In genomic region chr5:135478877-135479600, GRCm38 (mm10) we compare ENCODE assay signal across 16 mouse cellular contexts.
A peak's percentile ranks its signal among the peaks of the same experiment; 100 is the strongest.
DNase-seq lines count a peak whose midpoint lies in the region; ATAC-seq lines count a peak whose summit lies in the region.
"Had no signal": no experiment of that assay in that cellular context is flagged by ENCODE, and none has a peak within 500 bp of the region (broad histone marks: within the 10 kb centered on the region; RNA-seq: fewer than 3 reads in every experiment).

No protein-coding gene starts in this region.

- H3K36me3 ChIP-seq in heart, embryonic 15.5 days = no peaks in the 10 kb centered on the region
- H3K36me3 ChIP-seq in heart, embryonic 12.5 days = peaks cover 29% of the 10 kb centered on the region
- 0 out of 2 replicates have a peak, but pooled peaks cover 2% of the 10 kb centered on the region for H3K36me3 ChIP-seq in forebrain, embryonic 15.5 days

- DNase-seq in A20 (ENCODE audit: low read depth, low spot score) = peak; percentile 68
- no peak for DNase-seq in right cerebral cortex, adult 2 months (ENCODE audit: low spot score in 2 of 2)
- DNase-seq: cerebellum, postnatal 14 days; kidney, postnatal 25 days; right cerebral cortex, postnatal 14 days had no signal

- no peaks in the 10 kb centered on the region for H3K27me3 ChIP-seq in heart, embryonic 15.5 days
- H3K27me3 ChIP-seq in heart, embryonic 12.5 days (replicated peaks) = no peaks in the 10 kb centered on the region
- no peaks in the 10 kb centered on the region for H3K27me3 ChIP-seq in forebrain, embryonic 15.5 days
- H3K27me3 ChIP-seq: embryonic facial prominence, embryonic 12.5 days had no signal

- WGBS in heart, embryonic 15.5 days = 76% methylated on average over 12 of the region's 12 CpGs
- WGBS in heart, embryonic 12.5 days = 80% methylated on average over 12 of the region's 12 CpGs
- WGBS in forebrain, embryonic 15.5 days = 93% methylated on average over 12 of the region's 12 CpGs

- peaks cover 4% of the 10 kb centered on the region; the same call in 1 of the 2 replicates for H3K4me1 ChIP-seq in heart, embryonic 15.5 days (replicated peaks)
- peaks cover 5% of the 10 kb centered on the region for H3K4me1 ChIP-seq in heart, embryonic 12.5 days (replicated peaks)
- no peaks in the 10 kb centered on the region for H3K4me1 ChIP-seq in forebrain, embryonic 15.5 days
- H3K4me1 ChIP-seq: embryonic facial prominence, embryonic 12.5 days; forebrain, embryonic 10.5 days had no signal

- H3K4me3 ChIP-seq in heart, embryonic 15.5 days = no peak overlapping the region
- no peak overlapping the region for H3K4me3 ChIP-seq in heart, embryonic 12.5 days
- no peak overlapping the region for H3K4me3 ChIP-seq in forebrain, embryonic 15.5 days
- H3K4me3 ChIP-seq: embryonic facial prominence, embryonic 12.5 days; forebrain, embryonic 10.5 days; heart, embryonic 10.5 days; hindbrain, embryonic 10.5 days had no signal

- ATAC-seq in heart, embryonic 15.5 days (replicated peaks; ENCODE audit: insufficient number of reproducible peaks, insufficient read depth, low FRiP score, low read depth) = 0 out of 2 replicates have a peak, but pooled peaks have one; percentile 39
- no peak for ATAC-seq in heart, embryonic 12.5 days (ENCODE audit: insufficient number of reproducible peaks, low FRiP score)
- ATAC-seq in hematopoietic stem cell, adult 5-6 weeks (replicated peaks in 1 of 2; ENCODE audit: insufficient read depth in 1 of 2, low FRiP score in 2 of 2, low TSS enrichment in 1 of 2, low read depth in 1 of 2, poor library complexity in 2 of 2, severe bottlenecking in 2 of 2) = peak; percentile 66 to 77
- ATAC-seq in megakaryocyte progenitor cell, adult 5-6 weeks (replicated peaks; ENCODE audit: poor library complexity) = peak; percentile 83
- ATAC-seq in forebrain, embryonic 15.5 days (replicated peaks) = no peak
- no peak for ATAC-seq in activated CD4-positive, CD25-positive, alpha-beta regulatory T cell, adult 4 months
- ATAC-seq: intestine, postnatal 0 days had no signal

- H3K4me2 ChIP-seq in heart, embryonic 15.5 days = no peak overlapping the region
- no peak overlapping the region for H3K4me2 ChIP-seq in heart, embryonic 12.5 days
- H3K4me2 ChIP-seq in forebrain, embryonic 15.5 days (replicated peaks) = no peak overlapping the region
- H3K4me2 ChIP-seq: embryonic facial prominence, embryonic 12.5 days had no signal

- no peak overlapping the region for H3K27ac ChIP-seq in heart, embryonic 15.5 days
- no peak overlapping the region for H3K27ac ChIP-seq in heart, embryonic 12.5 days (ENCODE audit: poor library complexity, severe bottlenecking)
- H3K27ac ChIP-seq in forebrain, embryonic 15.5 days (replicated peaks) = no peak overlapping the region
- H3K27ac ChIP-seq: embryonic facial prominence, embryonic 12.5 days; forebrain, embryonic 10.5 days; heart, embryonic 10.5 days; hindbrain, embryonic 10.5 days had no signal

- no peaks in the 10 kb centered on the region for H3K9me3 ChIP-seq in heart, embryonic 15.5 days (replicated peaks)
- peaks cover 7% of the 10 kb centered on the region; the same call in 1 of the 2 replicates for H3K9me3 ChIP-seq in heart, embryonic 12.5 days (replicated peaks)
- H3K9me3 ChIP-seq in forebrain, embryonic 15.5 days = no peaks in the 10 kb centered on the region
- H3K9me3 ChIP-seq: embryonic facial prominence, embryonic 12.5 days; heart, embryonic 10.5 days; hindbrain, embryonic 10.5 days had no signal

- H3K9ac ChIP-seq in heart, embryonic 15.5 days = no peak overlapping the region
- H3K9ac ChIP-seq in heart, embryonic 12.5 days = no peak overlapping the region
- no peak overlapping the region for H3K9ac ChIP-seq in forebrain, embryonic 15.5 days (replicated peaks)
- H3K9ac ChIP-seq: embryonic facial prominence, embryonic 12.5 days had no signal

Comparison
In these comparisons a context has a peak if more than half of its experiments do, and no peak if none do; other contexts are left out.
1. ATAC-seq: peak in heart, embryonic 15.5 days (single experiment), hematopoietic stem cell, adult 5-6 weeks (2 of 2) and megakaryocyte progenitor cell, adult 5-6 weeks (single experiment); none in heart, embryonic 12.5 days (single experiment), forebrain, embryonic 15.5 days (single experiment) and activated CD4-positive, CD25-positive, alpha-beta regulatory T cell, adult 4 months (single experiment).